8 mouse cellular contexts compared by ENCODE assay signal in genomic region chr3:21936262-21936603, GRCm38 (mm10).
DNase-seq lines count a peak whose midpoint lies in the region; ATAC-seq and TF ChIP-seq lines count a peak whose summit lies in the region.

No protein-coding gene starts in this region.

- TF ChIP-seq POLR2A in liver, adult 2 months (IDR thresholded peaks at IDR 0.05; ENCODE audit: extremely low read depth, insufficient read depth, low read length), result no peak

- no peak for ATAC-seq in embryonic facial prominence, embryonic 12.5 days (ENCODE audit: insufficient number of reproducible peaks, insufficient read depth, low FRiP score, low TSS enrichment)
- ATAC-seq in neural tube, embryonic 12.5 days (ENCODE audit: low FRiP score, low read depth), result no peak

- H3K4me1 ChIP-seq in liver, adult 2 months (ENCODE audit: control insufficient read depth, insufficient read depth, low read length), result peaks cover 13% of the 10 kb centered on the region
- H3K4me1 ChIP-seq in embryonic facial prominence, embryonic 12.5 days, result peaks cover 33% of the 10 kb centered on the region
- H3K4me1 ChIP-seq in limb, embryonic 10.5 days, result peaks cover 45% of the 10 kb centered on the region
- peaks cover 36% of the 10 kb centered on the region for H3K4me1 ChIP-seq in neural tube, embryonic 12.5 days

- no peak overlapping the region; the same call in 1 of the 2 replicates for H3K4me3 ChIP-seq in liver, adult 2 months (ENCODE audit: insufficient read depth, low read depth, low read length)
- H3K4me3 ChIP-seq in embryonic facial prominence, embryonic 12.5 days, result peak overlapping the region; percentile 13; the same call in 1 of the 2 replicates
- H3K4me3 ChIP-seq in limb, embryonic 10.5 days, result peak overlapping the region; percentile 41
- H3K4me3 ChIP-seq in neural tube, embryonic 12.5 days, result 0 out of 2 replicates have a peak overlapping the region, but pooled peaks have one; percentile 7

- 10% methylated on average over 8 of the region's 8 CpGs for WGBS in liver, adult 2 months
- 4% methylated on average over 8 of the region's 8 CpGs for WGBS in embryonic facial prominence, embryonic 12.5 days
- WGBS in limb, embryonic 10.5 days, result 6% methylated on average over 8 of the region's 8 CpGs
- WGBS in neural tube, embryonic 12.5 days, result 4% methylated on average over 8 of the region's 8 CpGs

- no peaks in the 10 kb centered on the region for H3K27me3 ChIP-seq in liver, adult 2 months (ENCODE audit: control insufficient read depth, insufficient read depth, low read length)
- H3K27me3 ChIP-seq in embryonic facial prominence, embryonic 12.5 days, result no peaks in the 10 kb centered on the region
- H3K27me3 ChIP-seq in limb, embryonic 10.5 days (ENCODE audit: low read depth, poor library complexity, severe bottlenecking), result no peaks in the 10 kb centered on the region
- no peaks in the 10 kb centered on the region for H3K27me3 ChIP-seq in neural tube, embryonic 12.5 days (replicated peaks)

- H3K9me3 ChIP-seq in embryonic facial prominence, embryonic 12.5 days, result no peaks in the 10 kb centered on the region
- no peaks in the 10 kb centered on the region for H3K9me3 ChIP-seq in limb, embryonic 10.5 days (replicated peaks)
- no peaks in the 10 kb centered on the region for H3K9me3 ChIP-seq in neural tube, embryonic 12.5 days

- peak overlapping the region; percentile 45 for H3K4me2 ChIP-seq in embryonic facial prominence, embryonic 12.5 days (replicated peaks)
- peak overlapping the region; percentile 51 for H3K4me2 ChIP-seq in neural tube, embryonic 12.5 days (replicated peaks)

- no peaks in the 10 kb centered on the region for H3K79me2 ChIP-seq in liver, adult 2 months (ENCODE audit: control insufficient read depth, insufficient read depth, low read length)

- no peak overlapping the region for H3K27ac ChIP-seq in liver, adult 2 months (replicated peaks; ENCODE audit: insufficient read depth, low read depth, low read length)
- peak overlapping the region; percentile 79 for H3K27ac ChIP-seq in embryonic facial prominence, embryonic 12.5 days
- H3K27ac ChIP-seq in limb, embryonic 10.5 days, result peak overlapping the region; percentile 79
- H3K27ac ChIP-seq in neural tube, embryonic 12.5 days, result peak overlapping the region; percentile 65

- H3K36me3 ChIP-seq in liver, adult 2 months (ENCODE audit: control insufficient read depth, insufficient read depth, low read length), result no peaks in the 10 kb centered on the region
- no peaks in the 10 kb centered on the region for H3K36me3 ChIP-seq in embryonic facial prominence, embryonic 12.5 days
- H3K36me3 ChIP-seq in limb, embryonic 10.5 days, result no peaks in the 10 kb centered on the region
- H3K36me3 ChIP-seq in neural tube, embryonic 12.5 days, result no peaks in the 10 kb centered on the region

- TF ChIP-seq CTCF in liver, adult 2 months (IDR thresholded peaks at IDR 0.05; ENCODE audit: low read depth, low read length), result no peak

- H3K9ac ChIP-seq in liver, adult 2 months (ENCODE audit: low read depth, low read length), result peak overlapping the region; percentile 54; the same call in 1 of the 2 replicates
- no peak overlapping the region for H3K9ac ChIP-seq in embryonic facial prominence, embryonic 12.5 days
- no peak overlapping the region for H3K9ac ChIP-seq in neural tube, embryonic 12.5 days

- no peak for DNase-seq in liver, adult 2 months (ENCODE audit: extremely low read depth, low read depth, low spot score)
- no peak for DNase-seq in liver
- no peak for DNase-seq in limb, embryonic 10.5 days (ENCODE audit: low spot score)
- no peak for DNase-seq in layer of hippocampus, adult 9-11 months
- no peak for DNase-seq in B cell, adult 2 months
- no peak for DNase-seq in urinary bladder, adult 2 months (ENCODE audit: low spot score)
